10 mouse cellular contexts compared by ENCODE assay signal in genomic region chr4:156059713-156060112, GRCm38 (mm10). TPM values are rescaled to one million over a fixed set of nuclear protein-coding genes. Genes with fewer than 3 reads are reported as not detected.
DNase-seq lines count a peak whose midpoint lies in the region; ATAC-seq and TF ChIP-seq lines count a peak whose summit lies in the region.
"Had no signal": no experiment of that assay in that cellular context is flagged by ENCODE, and none has a peak within 500 bp of the region (broad histone marks: within the 10 kb centered on the region; RNA-seq: fewer than 3 reads in every experiment).

No protein-coding gene starts in this region.

- no peaks in the 10 kb centered on the region for H3K9me3 ChIP-seq in heart, embryonic 16.5 days (replicated peaks; ENCODE audit: control insufficient read depth, low read length)
- no peaks in the 10 kb centered on the region for H3K9me3 ChIP-seq in liver, postnatal 0 days (ENCODE audit: low read length)

- peak; percentile 63; the same call in 1 of the 2 replicates for ATAC-seq in heart, embryonic 16.5 days (replicated peaks; ENCODE audit: extremely low read depth, insufficient read depth, low FRiP score)
- ATAC-seq in liver, postnatal 0 days: peak; percentile 82
- no peak for ATAC-seq in megakaryocyte progenitor cell, adult 5-6 weeks (replicated peaks; ENCODE audit: poor library complexity)
- ATAC-seq: CD4-positive, CD25-positive, alpha-beta regulatory T cell, adult 4 months had no signal

- no peak for TF ChIP-seq CTCF in liver, postnatal 0 days (IDR thresholded peaks at IDR 0.05; ENCODE audit: low read depth)
- no peak for TF ChIP-seq CTCF in thymus, adult 2 months (IDR thresholded peaks at IDR 0.05; ENCODE audit: borderline replicate concordance, control insufficient read depth, extremely low read depth, insufficient read depth, low read length, poor library complexity)

- no peak overlapping the region for H3K27ac ChIP-seq in heart, embryonic 16.5 days (ENCODE audit: low read length)
- H3K27ac ChIP-seq in liver, postnatal 0 days (ENCODE audit: low read depth): no peak overlapping the region
- no peak overlapping the region for H3K27ac ChIP-seq in thymus, adult 2 months (ENCODE audit: control insufficient read depth, insufficient read depth, low read length)

- H3K36me3 ChIP-seq in heart, embryonic 16.5 days (ENCODE audit: control insufficient read depth, insufficient read depth): no peaks in the 10 kb centered on the region
- no peaks in the 10 kb centered on the region for H3K36me3 ChIP-seq in liver, postnatal 0 days (replicated peaks; ENCODE audit: insufficient read depth, low read length)
- no peaks in the 10 kb centered on the region for H3K36me3 ChIP-seq in thymus, adult 2 months (ENCODE audit: control insufficient read depth, insufficient read depth, low read length)

- 43% methylated on average over 10 of the region's 10 CpGs for WGBS in heart, embryonic 16.5 days
- 48% methylated on average over 10 of the region's 10 CpGs for WGBS in liver, postnatal 0 days (ENCODE audit: insufficient replicate concordance)
- WGBS in thymus, adult 2 months: 80% methylated on average over 10 of the region's 10 CpGs

- intact Hi-C loops in left cerebral cortex, postnatal 10 days (cut with DNase I): no loop called here

- H3K4me3 ChIP-seq in heart, embryonic 16.5 days (ENCODE audit: low read length): no peak overlapping the region; the same call in 1 of the 2 replicates
- no peak overlapping the region for H3K4me3 ChIP-seq in liver, postnatal 0 days (ENCODE audit: low read depth, low read length)
- H3K4me3 ChIP-seq in thymus, adult 2 months (ENCODE audit: control insufficient read depth, insufficient read depth, low read length): no peak overlapping the region

- TF ChIP-seq EP300 in liver, postnatal 0 days (IDR thresholded peaks at IDR 0.05; ENCODE audit: low read depth): no peak

- no peak overlapping the region for H3K9ac ChIP-seq in heart, embryonic 16.5 days (ENCODE audit: low read length)
- H3K9ac ChIP-seq in liver, postnatal 0 days (replicated peaks): no peak overlapping the region

- no peaks in the 10 kb centered on the region for H3K4me1 ChIP-seq in heart, embryonic 16.5 days (ENCODE audit: control insufficient read depth, insufficient read depth, low read length)
- H3K4me1 ChIP-seq in liver, postnatal 0 days (ENCODE audit: insufficient read depth): no peaks in the 10 kb centered on the region
- H3K4me1 ChIP-seq in thymus, adult 2 months (replicated peaks; ENCODE audit: control insufficient read depth, insufficient read depth, low read length): peaks cover 6% of the 10 kb centered on the region

- no peak for DNase-seq in heart, adult 11 months
- peak; percentile 90 for DNase-seq in kidney, adult 18-20 months
- no peak for DNase-seq in liver, postnatal 0 days
- DNase-seq in urinary bladder, adult 2 months (ENCODE audit: low spot score): peak; percentile 60
- no peak for DNase-seq in thymus, adult 2 months
- no peak for DNase-seq in left cerebral cortex, postnatal 10 days (ENCODE audit: extremely low spot score in 1 of 2, low spot score in 2 of 2)

- no peaks in the 10 kb centered on the region for H3K27me3 ChIP-seq in heart, embryonic 16.5 days (ENCODE audit: control insufficient read depth, insufficient read depth, low read length)
- no peaks in the 10 kb centered on the region for H3K27me3 ChIP-seq in liver, postnatal 0 days (ENCODE audit: insufficient read depth, low read length)
- H3K27me3 ChIP-seq in thymus, adult 2 months (ENCODE audit: control insufficient read depth, insufficient read depth, low read length): no peaks in the 10 kb centered on the region

- H3K4me2 ChIP-seq in heart, embryonic 16.5 days (ENCODE audit: low read depth, low read length): no peak overlapping the region
- H3K4me2 ChIP-seq in liver, postnatal 0 days (ENCODE audit: low read depth, low read length): no peak overlapping the region

- no peak for TF ChIP-seq POLR2A in thymus, adult 2 months (IDR thresholded peaks at IDR 0.05; ENCODE audit: control insufficient read depth, extremely low read depth, insufficient read depth, low read length, poor library complexity)

RNA-seq across cellular contexts. Expression of gene Ttll10, which starts 0.5 kb away (rescaled TPM):
- 0.33 and 0.37 TPM in 2 replicates for polyA plus RNA-seq in heart, embryonic 16.5 days (2015; fragmentation: Nextera tagmentation; extraction: Ambion mirVana)
- polyA plus RNA-seq in liver, postnatal 0 days (2015; fragmentation: Nextera tagmentation; extraction: Ambion mirVana): 0.15 and 0.31 TPM in 2 replicates
- 16.3 and 18.2 TPM in 2 replicates for polyA plus RNA-seq in urinary bladder, adult 2 months (2012; rRNA removed)
- 2.4 and 3.5 TPM in 2 replicates for polyA plus RNA-seq in thymus, adult 2 months (2012; rRNA removed)
- total RNA-seq in megakaryocyte progenitor cell, adult 5-6 weeks (2015): not detected in 2 replicates
- not detected in 2 replicates for total RNA-seq in megakaryocyte progenitor cell, adult 5-6 weeks (2017)
- total RNA-seq in left cerebral cortex, postnatal 10 days (2021): not detected

RNA-seq across cellular contexts. Expression of gene Tnfrsf18, which starts 33.7 kb away (rescaled TPM):
- 2.3 and 2.6 TPM in 2 replicates for polyA plus RNA-seq in heart, embryonic 16.5 days (2015; fragmentation: Nextera tagmentation; extraction: Ambion mirVana)
- polyA plus RNA-seq in liver, postnatal 0 days (2015; fragmentation: Nextera tagmentation; extraction: Ambion mirVana): 0.78 and 1.2 TPM in 2 replicates
- polyA plus RNA-seq in urinary bladder, adult 2 months (2012; rRNA removed): 2.1 and 3.4 TPM in 2 replicates
- 82.1 and 85.2 TPM in 2 replicates for polyA plus RNA-seq in thymus, adult 2 months (2012; rRNA removed)
- 0.76 and 4.5 TPM in 2 replicates for total RNA-seq in megakaryocyte progenitor cell, adult 5-6 weeks (2015)
- 1.9 and 2.0 TPM in 2 replicates for total RNA-seq in megakaryocyte progenitor cell, adult 5-6 weeks (2017)
- not detected for total RNA-seq in left cerebral cortex, postnatal 10 days (2021)
- total RNA-seq: liver, adult 2 months had no signal

RNA-seq across cellular contexts. Expression of gene Tnfrsf4, which starts 46.1 kb away (rescaled TPM):
- polyA plus RNA-seq in heart, embryonic 16.5 days (2015; fragmentation: Nextera tagmentation; extraction: Ambion mirVana): 0.95 and 1.5 TPM in 2 replicates
- 0.26 and 0.36 TPM in 2 replicates for polyA plus RNA-seq in liver, postnatal 0 days (2015; fragmentation: Nextera tagmentation; extraction: Ambion mirVana)
- 3.0 and 3.9 TPM in 2 replicates for polyA plus RNA-seq in urinary bladder, adult 2 months (2012; rRNA removed)
- polyA plus RNA-seq in thymus, adult 2 months (2012; rRNA removed): 68.9 and 81.3 TPM in 2 replicates
- 1.6 and 2.0 TPM in 2 replicates for total RNA-seq in megakaryocyte progenitor cell, adult 5-6 weeks (2015)
- 0.37 and 0.57 TPM in 2 replicates for total RNA-seq in megakaryocyte progenitor cell, adult 5-6 weeks (2017)
- 1 to 10 TPM in 1 of 2 experiments, under 1 TPM in 1; 0.32 to 1.4 TPM for total RNA-seq in left cerebral cortex, postnatal 10 days (2021)

RNA-seq across cellular contexts. Expression of gene 9430015G10Rik, which starts 50.1 kb away (rescaled TPM):
- polyA plus RNA-seq in heart, embryonic 16.5 days (2015; fragmentation: Nextera tagmentation; extraction: Ambion mirVana): 17.3 and 17.4 TPM in 2 replicates
- 3.1 and 3.9 TPM in 2 replicates for polyA plus RNA-seq in liver, postnatal 0 days (2015; fragmentation: Nextera tagmentation; extraction: Ambion mirVana)
- polyA plus RNA-seq in urinary bladder, adult 2 months (2012; rRNA removed): 19.0 and 22.4 TPM in 2 replicates
- 89.1 and 93.3 TPM in 2 replicates for polyA plus RNA-seq in thymus, adult 2 months (2012; rRNA removed)
- 16.9 and 24.7 TPM in 2 replicates for total RNA-seq in megakaryocyte progenitor cell, adult 5-6 weeks (2015)
- total RNA-seq in megakaryocyte progenitor cell, adult 5-6 weeks (2017): 28.3 and 33.7 TPM in 2 replicates
- 10 to 100 TPM; 26.5 to 27.9 TPM for total RNA-seq in left cerebral cortex, postnatal 10 days (2021)

Comparison
In these comparisons a context has a peak if more than half of its experiments do, and no peak if none do; other contexts are left out.
1. DNase-seq: peak in kidney, adult 18-20 months (single experiment) and urinary bladder, adult 2 months (single experiment); none in heart, adult 11 months (single experiment), liver, postnatal 0 days (single experiment), thymus, adult 2 months (single experiment) and left cerebral cortex, postnatal 10 days (0 of 2).
2. RNA of gene Tnfrsf18, which starts 33.7 kb away (polyA plus RNA-seq): 82.1 to 85.2 TPM in thymus, adult 2 months; 2.1 to 3.4 TPM in urinary bladder, adult 2 months, 2.3 to 2.6 TPM in heart, embryonic 16.5 days and 0.78 to 1.2 TPM in liver, postnatal 0 days; every median in the first group is over 10 times any median in the second.
3. RNA of gene Tnfrsf4, which starts 46.1 kb away (polyA plus RNA-seq): 68.9 to 81.3 TPM in thymus, adult 2 months; 3.0 to 3.9 TPM in urinary bladder, adult 2 months, 0.95 to 1.5 TPM in heart, embryonic 16.5 days and 0.26 to 0.36 TPM in liver, postnatal 0 days; every median in the first group is over 10 times any median in the second.